Mouse (Mus musculus): ENCODE results near the gene Olfr1373. TPM values are rescaled to one million over a fixed set of nuclear protein-coding genes. Genes with fewer than 3 reads are reported as not detected.

Gene Olfr1373
- polyA plus RNA-seq, 1 experiment = not detected

DNA sequence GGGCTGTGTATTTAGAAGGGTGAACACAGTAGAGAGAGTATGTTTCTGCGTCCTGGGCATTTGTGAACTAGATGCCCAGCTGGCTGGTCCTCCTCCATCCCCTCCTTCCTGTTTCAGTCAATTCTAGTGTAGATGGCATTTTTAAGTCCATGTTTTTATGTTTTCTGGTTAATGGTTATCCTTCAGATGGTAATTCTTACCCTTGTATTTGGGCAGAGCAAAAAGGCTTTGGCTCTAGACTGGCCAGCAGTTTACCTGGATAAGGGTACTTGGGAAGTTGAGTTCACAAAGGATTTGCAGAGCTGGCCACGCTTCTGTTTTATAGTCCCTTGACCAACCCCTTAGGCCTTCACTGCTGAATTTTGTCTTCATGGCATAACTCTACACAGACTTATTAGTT is 39.3 kb downstream of the Olfr1373 start:
- peak; percentile 54 for DNase-seq
- no peaks in the 10 kb centered on the region for H3K27me3 ChIP-seq (replicated peaks; ENCODE audit: control insufficient read depth, insufficient read depth, low read length)
- peaks cover 42% of the 10 kb centered on the region for H3K4me1 ChIP-seq (ENCODE audit: control insufficient read depth, insufficient read depth, low read length)
- TF ChIP-seq CTCF (conservative IDR thresholded peaks at IDR 0.05; ENCODE audit: insufficient read depth, insufficient read length, low read depth, low read length) = no peak
- no peak for TF ChIP-seq POLR2A (IDR thresholded peaks at IDR 0.05; ENCODE audit: low read depth, low read length)
- 31% methylated on average over 2 of the region's 2 CpGs for WGBS
- no peak overlapping the region for H3K4me3 ChIP-seq (ENCODE audit: insufficient read depth, low read depth, low read length)
- H3K27ac ChIP-seq (ENCODE audit: insufficient read depth, low read depth, low read length) = no peak overlapping the region
- H3K36me3 ChIP-seq (ENCODE audit: control insufficient read depth, insufficient read depth, low read length) = no peaks in the 10 kb centered on the region

DNA sequence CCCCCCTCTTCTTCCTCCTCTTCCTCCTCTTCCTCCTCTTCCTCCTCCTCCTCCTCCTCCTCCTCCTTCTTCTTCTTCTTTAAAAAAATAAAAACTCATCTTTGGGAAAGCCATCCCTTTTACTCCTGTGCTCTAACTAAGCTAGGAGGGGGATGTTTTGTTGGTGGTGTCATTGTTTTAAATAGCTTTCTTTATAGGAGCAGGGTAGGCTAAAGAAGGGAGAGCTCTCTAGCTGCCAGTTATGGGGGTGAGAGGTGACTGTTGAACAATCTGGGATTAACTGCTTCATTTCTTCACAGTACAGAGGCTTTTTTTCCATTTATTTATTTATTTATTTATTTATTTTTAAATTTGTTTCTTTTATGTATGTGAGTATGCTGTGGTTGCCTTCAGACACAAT is 39.8 kb downstream of the Olfr1373 start:
- H3K27ac ChIP-seq (ENCODE audit: insufficient read depth, low read depth, low read length) = no peak overlapping the region
- H3K4me1 ChIP-seq (ENCODE audit: control insufficient read depth, insufficient read depth, low read length) = peaks cover 45% of the 10 kb centered on the region
- H3K36me3 ChIP-seq (ENCODE audit: control insufficient read depth, insufficient read depth, low read length) = no peaks in the 10 kb centered on the region
- TF ChIP-seq POLR2A (IDR thresholded peaks at IDR 0.05; ENCODE audit: low read depth, low read length) (no peak), CTCF (conservative IDR thresholded peaks at IDR 0.05; ENCODE audit: insufficient read depth, insufficient read length, low read depth, low read length) (no peak)
- no peak overlapping the region for H3K4me3 ChIP-seq (ENCODE audit: insufficient read depth, low read depth, low read length)
- DNase-seq = no peak
- no peaks in the 10 kb centered on the region for H3K27me3 ChIP-seq (replicated peaks; ENCODE audit: control insufficient read depth, insufficient read depth, low read length)

DNA sequence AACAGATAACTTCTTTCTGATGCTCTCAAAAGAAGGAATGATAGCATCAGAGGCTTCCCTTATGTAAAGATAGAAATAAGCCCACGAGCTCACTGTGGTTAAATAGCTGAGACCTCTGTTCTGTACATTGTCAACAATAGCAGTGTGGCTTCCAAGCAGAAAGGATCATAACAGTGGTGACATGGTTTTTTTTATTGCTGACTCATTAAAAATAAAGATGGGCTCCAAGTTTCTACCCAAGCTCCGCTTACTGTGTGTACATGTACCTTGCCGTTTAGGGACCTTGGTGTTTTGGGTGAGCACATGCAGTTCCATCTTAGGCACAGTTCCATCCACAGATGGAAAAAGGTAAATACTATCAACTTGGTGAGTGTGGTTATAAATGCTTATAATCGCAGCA is 42.4 kb downstream of the Olfr1373 start:
- peaks cover 41% of the 10 kb centered on the region for H3K4me1 ChIP-seq (ENCODE audit: control insufficient read depth, insufficient read depth, low read length)
- H3K4me3 ChIP-seq (ENCODE audit: insufficient read depth, low read depth, low read length) = no peak overlapping the region
- DNase-seq = no peak
- TF ChIP-seq CTCF (conservative IDR thresholded peaks at IDR 0.05; ENCODE audit: insufficient read depth, insufficient read length, low read depth, low read length) (no peak), POLR2A (IDR thresholded peaks at IDR 0.05; ENCODE audit: low read depth, low read length) (no peak)
- H3K27me3 ChIP-seq (replicated peaks; ENCODE audit: control insufficient read depth, insufficient read depth, low read length) = no peaks in the 10 kb centered on the region
- WGBS = 60% methylated on average over 4 of the region's 4 CpGs
- H3K27ac ChIP-seq (ENCODE audit: insufficient read depth, low read depth, low read length) = no peak overlapping the region
- H3K36me3 ChIP-seq (ENCODE audit: control insufficient read depth, insufficient read depth, low read length) = no peaks in the 10 kb centered on the region

DNA sequence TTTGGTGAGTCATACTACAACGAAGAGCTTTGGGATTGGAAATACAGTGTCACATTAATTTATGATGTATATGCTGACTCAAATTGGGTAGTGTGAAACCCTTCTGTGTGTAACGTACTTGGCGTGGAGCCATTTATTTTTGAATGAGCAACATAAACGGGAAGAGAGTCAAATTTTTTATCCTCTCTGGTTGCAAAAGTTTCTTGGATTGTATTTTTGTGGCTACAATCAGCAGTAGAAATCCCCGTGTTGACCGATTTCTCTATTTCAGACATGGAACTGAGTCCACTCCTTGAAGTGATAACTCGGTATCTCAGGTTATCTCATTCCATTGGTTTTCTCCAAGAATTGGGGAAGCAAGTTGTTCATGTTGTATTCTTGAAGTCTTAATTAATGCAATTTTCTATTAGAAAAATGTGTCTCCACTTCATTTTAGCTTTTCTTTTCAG is 45.5 kb downstream of the Olfr1373 start:
- peak overlapping the region; percentile 97; the same call in 1 of the 2 replicates for H3K27ac ChIP-seq (ENCODE audit: insufficient read depth, low read depth, low read length)
- 2% methylated on average over 7 of the region's 7 CpGs for WGBS
- DNase-seq = peak; percentile 24

DNA sequence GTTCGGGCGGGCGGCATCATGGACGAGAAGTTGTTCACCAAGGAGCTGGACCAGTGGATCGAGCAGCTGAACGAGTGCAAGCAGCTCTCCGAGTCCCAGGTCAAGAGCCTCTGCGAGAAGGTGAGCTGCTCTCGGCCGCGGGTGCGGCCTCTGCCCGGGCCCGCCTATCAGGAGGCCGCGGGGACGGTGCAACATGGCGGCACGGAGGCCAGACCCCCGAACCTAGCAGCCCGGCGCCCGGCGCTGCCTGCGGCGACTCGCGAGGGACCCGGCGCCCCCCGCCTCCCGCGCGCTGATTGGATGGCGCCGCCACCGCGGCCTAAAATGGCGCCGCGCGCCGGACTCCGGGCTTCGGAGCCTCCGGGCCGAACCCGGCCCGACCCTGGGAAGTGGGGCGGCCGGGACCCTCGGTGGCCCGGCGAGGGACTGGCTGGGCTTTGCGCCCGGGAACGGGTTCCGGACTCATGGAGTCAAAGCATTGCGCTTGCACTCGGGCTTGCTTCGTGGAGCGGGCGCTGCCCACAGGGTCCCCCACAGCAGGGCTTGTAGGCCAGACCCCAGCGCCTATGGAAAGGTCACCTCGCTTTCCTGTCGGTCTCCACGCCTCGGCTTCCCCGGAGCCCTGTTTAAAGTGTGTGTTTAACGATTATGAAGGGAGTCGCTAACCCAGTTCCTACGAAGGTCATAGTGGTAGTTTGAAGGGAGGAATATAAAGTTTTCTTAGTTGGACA is 46.1 kb downstream of the Olfr1373 start:
- Histone ChIP-seq H3K36me3 (ENCODE audit: control insufficient read depth, insufficient read depth, low read length) (no peaks in the 10 kb centered on the region), H3K27ac (ENCODE audit: insufficient read depth, low read depth, low read length) (peak overlapping the region; percentile 97), H3K4me1 (ENCODE audit: control insufficient read depth, insufficient read depth, low read length) (peaks cover 26% of the 10 kb centered on the region), H3K27me3 (replicated peaks; ENCODE audit: control insufficient read depth, insufficient read depth, low read length) (no peaks in the 10 kb centered on the region), H3K4me3 (ENCODE audit: insufficient read depth, low read depth, low read length) (peak overlapping the region; percentile 95)
- WGBS = under 1% methylated on average over 72 of the region's 72 CpGs
- peak; percentile 68 for DNase-seq
- TF ChIP-seq CTCF (conservative IDR thresholded peaks at IDR 0.05; ENCODE audit: insufficient read depth, insufficient read length, low read depth, low read length) (no peak), POLR2A (IDR thresholded peaks at IDR 0.05; ENCODE audit: low read depth, low read length) (no peak)

More for the DNA sequence above, 45.5 kb downstream of the Olfr1373 start:
- H3K4me3 ChIP-seq (ENCODE audit: insufficient read depth, low read depth, low read length) = peak overlapping the region; percentile 95
- no peaks in the 10 kb centered on the region for H3K36me3 ChIP-seq (ENCODE audit: control insufficient read depth, insufficient read depth, low read length)
- TF ChIP-seq CTCF (conservative IDR thresholded peaks at IDR 0.05; ENCODE audit: insufficient read depth, insufficient read length, low read depth, low read length) (no peak), POLR2A (IDR thresholded peaks at IDR 0.05; ENCODE audit: low read depth, low read length) (no peak)
- H3K27me3 ChIP-seq (replicated peaks; ENCODE audit: control insufficient read depth, insufficient read depth, low read length) = no peaks in the 10 kb centered on the region
- peaks cover 31% of the 10 kb centered on the region for H3K4me1 ChIP-seq (ENCODE audit: control insufficient read depth, insufficient read depth, low read length)

DNA sequence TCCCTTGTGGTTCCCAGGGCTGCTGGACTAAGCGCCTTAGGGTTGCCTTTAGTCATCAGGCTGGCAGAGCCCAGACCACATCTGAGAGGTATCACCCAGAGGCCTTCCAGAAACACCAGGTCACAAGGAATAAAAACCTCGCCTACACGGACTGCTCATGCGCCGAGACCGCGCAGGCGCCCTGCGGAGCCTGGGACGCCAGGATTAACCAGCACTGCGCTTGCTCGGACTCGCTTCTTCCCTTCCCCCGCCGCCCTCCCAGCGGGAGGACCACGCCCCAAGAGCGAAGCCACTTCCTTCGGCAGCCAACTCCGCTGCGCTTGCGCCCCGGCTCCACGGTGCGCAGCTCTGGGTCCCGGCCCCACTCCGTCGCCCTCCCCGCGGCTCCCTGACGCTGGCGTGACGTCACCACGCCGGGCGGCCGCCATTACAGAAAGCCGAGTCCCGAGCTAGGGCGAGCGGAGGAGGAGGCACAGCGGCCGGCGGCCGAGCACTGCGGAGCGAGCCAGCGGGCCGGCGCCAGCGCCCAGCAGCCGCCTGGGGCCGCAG is 46.9 kb downstream of the Olfr1373 start, which contains the start of gene Ppp2ca:
Ppp2ca (plus strand) TSS at position 284 of the 549 bp plus-strand sequence.
- peaks cover 21% of the 10 kb centered on the region; the same call in 1 of the 2 replicates for H3K4me1 ChIP-seq (ENCODE audit: control insufficient read depth, insufficient read depth, low read length)
- TF ChIP-seq CTCF (conservative IDR thresholded peaks at IDR 0.05; ENCODE audit: insufficient read depth, insufficient read length, low read depth, low read length) = no peak
- TF ChIP-seq POLR2A (IDR thresholded peaks at IDR 0.05; ENCODE audit: low read depth, low read length) = peak; percentile 63
- peak within 1 kb of the TSS; percentile 95 for H3K4me3 ChIP-seq (ENCODE audit: insufficient read depth, low read depth, low read length)
- peak within 1 kb of the TSS; percentile 97 for H3K27ac ChIP-seq (ENCODE audit: insufficient read depth, low read depth, low read length)
- under 1% methylated on average over 53 of the region's 53 CpGs for WGBS
- peak; percentile 99 for DNase-seq
- no peaks in the 10 kb centered on the region for H3K27me3 ChIP-seq (replicated peaks; ENCODE audit: control insufficient read depth, insufficient read depth, low read length)
- H3K36me3 ChIP-seq (ENCODE audit: control insufficient read depth, insufficient read depth, low read length) = no peaks in the 10 kb centered on the region

DNA sequence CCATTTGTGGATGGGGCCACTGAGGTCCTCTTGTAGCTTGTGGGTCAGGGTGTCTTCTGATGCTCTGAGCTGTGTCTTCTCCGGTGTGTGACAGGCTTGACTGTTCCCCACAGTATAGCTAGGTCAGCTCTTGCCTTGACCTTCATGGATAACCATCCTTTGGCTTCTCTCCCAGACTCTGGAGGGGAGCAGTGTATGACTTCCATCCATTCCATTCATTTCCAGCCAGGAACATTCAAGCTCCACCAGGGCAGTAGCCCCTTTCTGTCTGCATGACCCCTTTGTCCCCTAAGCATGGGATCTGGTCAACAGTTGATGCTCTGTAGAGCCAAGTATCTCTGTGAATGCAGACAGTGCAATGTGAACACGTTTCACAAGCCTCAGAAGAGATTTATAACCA is 47.7 kb downstream of the Olfr1373 start:
- 59% methylated on average over 2 of the region's 2 CpGs for WGBS
- H3K4me3 ChIP-seq (ENCODE audit: insufficient read depth, low read depth, low read length) = no peak overlapping the region
- H3K27me3 ChIP-seq (replicated peaks; ENCODE audit: control insufficient read depth, insufficient read depth, low read length) = no peaks in the 10 kb centered on the region
- no peaks in the 10 kb centered on the region for H3K36me3 ChIP-seq (ENCODE audit: control insufficient read depth, insufficient read depth, low read length)
- TF ChIP-seq POLR2A (IDR thresholded peaks at IDR 0.05; ENCODE audit: low read depth, low read length) = no peak
- TF ChIP-seq CTCF (conservative IDR thresholded peaks at IDR 0.05; ENCODE audit: insufficient read depth, insufficient read length, low read depth, low read length) = no peak
- peaks cover 16% of the 10 kb centered on the region; the same call in 1 of the 2 replicates for H3K4me1 ChIP-seq (ENCODE audit: control insufficient read depth, insufficient read depth, low read length)
- DNase-seq = no peak
- peak overlapping the region; percentile 57 for H3K27ac ChIP-seq (ENCODE audit: insufficient read depth, low read depth, low read length)
